Mouse (Mus musculus) kidney, adult 9 months (tissue): ENCODE measurements around the gene U90926.

Experiments
- DNase-seq: peaks from one replicate; pipeline ENCODE4 v3.0.0; 2022

The U90926 gene

DNA sequence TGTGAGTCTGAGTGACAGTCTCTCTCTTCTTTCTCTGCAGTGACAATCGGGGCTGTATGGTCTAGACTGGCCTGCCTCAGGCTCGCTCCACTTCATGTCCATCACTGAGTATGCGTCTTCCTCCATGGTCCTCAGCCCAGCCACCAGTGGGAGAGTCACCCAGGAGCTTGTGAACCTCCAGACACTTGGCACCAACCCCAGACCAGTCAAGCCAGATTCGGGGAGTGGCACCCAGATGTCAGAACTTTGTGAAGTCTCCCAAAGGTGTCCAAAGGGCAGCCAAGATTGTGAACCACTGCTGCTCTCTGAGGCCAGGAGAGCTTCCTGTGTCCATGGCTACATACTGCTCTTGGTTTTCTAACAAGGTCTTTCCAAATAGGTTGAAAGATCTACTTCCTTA lies 3.0 kb downstream of the U90926 start:
- no peak for DNase-seq

DNA sequence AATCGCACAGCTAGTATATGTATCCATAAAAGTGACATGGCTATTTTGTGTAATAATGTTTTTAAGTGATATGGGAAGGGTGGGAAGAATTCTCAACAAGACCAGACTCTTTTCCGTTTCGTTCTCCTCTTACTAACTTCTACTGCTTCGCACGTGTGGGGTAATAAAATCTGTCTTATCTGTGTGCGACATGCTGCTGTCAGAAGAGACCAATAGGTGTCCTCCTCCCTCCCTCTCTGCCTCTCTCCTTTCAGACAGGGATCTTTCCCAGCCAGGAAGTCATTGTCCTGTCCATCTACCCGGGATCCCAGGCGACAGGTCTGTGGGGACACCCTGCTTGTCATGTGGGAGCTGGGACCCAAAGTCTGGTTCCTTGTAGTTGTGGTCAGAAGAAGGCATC lies 5.0 kb downstream of the U90926 start:
- no peak for DNase-seq

DNA sequence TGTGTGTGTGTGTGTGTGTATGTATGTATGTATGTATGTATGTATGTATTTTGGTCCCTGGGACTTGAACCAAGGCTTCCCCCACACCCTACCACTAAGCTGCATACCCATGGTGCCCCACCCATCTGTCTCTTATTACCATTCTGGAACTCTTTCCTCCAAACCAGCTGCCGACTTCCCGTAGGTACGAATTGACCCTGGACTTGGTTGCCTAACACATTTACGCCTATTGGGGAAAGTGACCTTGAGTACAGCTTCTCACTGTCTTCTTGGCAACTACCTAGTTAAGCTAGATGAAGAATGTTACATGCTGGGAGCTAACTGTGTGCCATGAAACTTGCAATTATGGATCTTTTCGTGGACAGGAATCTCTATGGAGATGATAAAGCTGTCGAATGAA lies 9.1 kb downstream of the U90926 start:
- no peak for DNase-seq

DNA sequence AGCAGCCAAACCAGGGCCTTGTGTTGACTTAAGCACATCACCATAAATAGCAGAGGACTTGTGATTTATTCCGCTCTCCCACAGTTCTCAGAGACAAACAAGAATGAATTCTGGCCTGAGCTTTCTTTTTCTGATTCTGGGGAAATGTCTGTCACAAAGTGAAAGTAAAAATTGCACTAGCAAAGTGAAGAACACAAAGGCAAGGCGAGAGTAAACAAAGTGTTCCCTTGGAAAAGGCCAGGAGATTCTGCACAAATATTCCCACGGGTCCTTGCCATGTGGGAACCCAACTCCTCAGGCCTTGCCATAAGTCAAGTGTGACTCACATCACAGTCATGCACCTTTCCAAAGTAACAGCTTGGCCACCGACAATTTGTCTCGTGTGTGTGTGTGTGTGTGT lies 9.5 kb downstream of the U90926 start:
- peak; percentile 47 for DNase-seq

DNA sequence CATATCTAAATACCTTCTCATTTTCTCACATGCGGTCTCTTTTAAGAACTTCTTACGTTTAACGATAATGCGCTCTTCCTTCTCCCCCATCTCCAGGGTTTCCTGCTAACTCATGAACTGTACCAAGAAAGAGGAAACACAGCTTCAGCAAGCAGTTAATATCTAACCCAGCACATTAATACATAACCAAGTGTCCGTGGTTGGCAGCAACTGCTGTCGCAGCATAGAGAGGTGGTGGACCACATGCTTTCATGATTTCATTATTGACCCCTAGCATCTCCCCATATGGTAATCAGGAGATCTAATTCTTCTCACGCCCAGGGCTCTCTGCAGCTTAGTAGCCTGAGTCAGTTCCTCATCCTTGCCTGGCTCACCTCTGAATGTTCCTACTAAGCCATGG lies 10.0 kb downstream of the U90926 start:
- peak; percentile 88 for DNase-seq

DNA sequence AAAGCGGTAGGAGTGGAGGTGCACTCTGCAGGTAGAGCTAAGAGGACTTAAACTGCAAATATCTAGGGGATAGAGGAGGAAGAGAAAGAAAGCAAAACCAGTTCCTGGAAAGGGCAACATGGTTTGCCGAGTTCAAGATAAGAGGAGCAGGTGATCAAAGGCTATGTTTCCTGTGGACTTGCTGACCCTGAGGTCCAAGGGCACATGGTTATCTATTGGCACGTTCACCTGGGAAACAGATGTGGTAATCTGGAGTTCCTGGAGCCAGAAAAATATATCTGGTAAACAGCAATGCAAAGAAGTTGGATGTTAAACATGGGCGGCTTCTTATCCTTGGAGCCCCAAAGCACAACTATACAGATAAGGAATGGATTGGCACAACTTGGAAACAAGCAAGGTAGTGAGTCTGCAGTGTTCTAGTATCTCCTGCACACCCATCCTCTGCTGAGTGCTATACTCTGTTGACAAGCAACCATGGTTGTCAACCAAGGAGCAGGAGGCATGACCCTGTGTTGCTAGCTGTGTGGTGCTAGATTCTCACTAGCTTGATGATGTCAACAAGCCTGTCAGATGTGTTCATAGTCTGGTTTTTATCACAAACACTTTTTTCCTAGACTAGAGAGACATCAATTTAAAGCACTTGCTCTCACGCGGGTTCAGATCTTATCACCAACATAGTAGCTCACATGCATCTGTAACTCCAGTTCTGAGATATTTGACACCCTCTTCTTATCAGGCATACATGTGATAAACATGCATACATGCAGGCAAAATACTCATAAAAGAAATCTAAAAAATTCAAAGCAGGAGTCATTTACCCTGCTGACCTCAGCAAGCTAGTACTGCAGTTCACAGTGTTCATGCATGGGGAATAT lies 10.8 kb downstream of the U90926 start:
- DNase-seq, result peak; percentile 28

DNA sequence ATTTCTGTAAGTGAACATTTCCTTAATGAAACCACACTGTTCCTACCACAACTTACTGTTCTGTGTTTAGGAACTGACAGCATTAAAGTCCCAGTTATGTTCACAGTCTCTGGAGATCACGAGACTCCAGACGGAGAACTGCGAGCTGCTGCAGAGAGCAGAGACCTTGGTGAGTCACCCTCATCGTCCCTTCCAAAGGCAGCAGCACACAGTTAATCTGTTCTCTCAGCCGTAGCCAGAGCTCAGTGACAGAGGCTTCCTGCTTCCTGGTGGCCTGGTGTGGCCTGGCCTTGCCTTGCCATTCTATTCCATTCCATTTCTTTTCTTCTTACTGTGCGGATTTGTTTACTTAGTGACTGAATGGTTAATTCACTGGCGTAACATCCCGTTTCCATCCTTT lies 16.9 kb downstream of the U90926 start:
- no peak for DNase-seq

DNA sequence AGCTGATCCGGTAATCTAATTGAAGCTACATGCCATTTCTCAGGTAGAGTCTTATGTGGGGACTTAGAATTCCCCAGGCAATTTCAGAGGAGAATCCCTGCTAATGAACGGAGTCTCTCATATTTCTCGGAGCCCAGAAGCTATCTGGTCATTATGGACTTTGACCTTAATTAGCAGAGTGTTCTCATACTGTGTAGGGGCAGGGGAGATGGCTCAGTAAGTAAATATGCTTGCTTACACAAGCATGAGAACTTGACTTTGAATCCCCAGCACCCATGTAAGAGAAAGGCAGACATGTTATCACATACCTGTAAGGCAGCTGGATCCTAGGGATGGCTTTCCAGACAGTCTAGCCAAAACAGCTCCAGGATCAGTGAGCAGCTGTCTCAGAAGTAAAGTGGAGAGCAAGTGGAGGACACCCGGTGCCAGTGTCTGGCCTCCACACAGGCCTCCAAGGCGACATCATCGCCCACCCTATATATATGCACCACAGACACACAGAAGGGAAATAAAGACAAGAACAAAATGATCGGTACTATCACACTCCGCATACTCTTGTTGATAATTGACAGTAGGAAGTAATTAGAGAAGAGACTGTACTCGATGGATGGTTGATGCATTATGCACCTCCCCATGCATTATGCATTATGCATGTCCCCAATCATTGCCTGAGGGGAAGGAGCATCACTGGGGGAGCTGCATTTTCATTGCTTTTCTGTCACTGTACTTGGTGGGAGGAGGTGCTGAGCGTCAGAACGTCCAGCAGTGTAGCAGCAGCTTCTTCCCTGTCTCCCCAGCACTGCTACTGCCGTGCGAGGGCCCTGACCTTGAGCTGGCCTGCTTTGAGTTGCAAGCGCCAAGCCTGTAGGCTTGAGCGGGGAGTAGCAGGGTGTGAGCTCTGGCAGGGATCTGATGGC lies 18.1 kb downstream of the U90926 start:
- peak; percentile 42 for DNase-seq

DNA sequence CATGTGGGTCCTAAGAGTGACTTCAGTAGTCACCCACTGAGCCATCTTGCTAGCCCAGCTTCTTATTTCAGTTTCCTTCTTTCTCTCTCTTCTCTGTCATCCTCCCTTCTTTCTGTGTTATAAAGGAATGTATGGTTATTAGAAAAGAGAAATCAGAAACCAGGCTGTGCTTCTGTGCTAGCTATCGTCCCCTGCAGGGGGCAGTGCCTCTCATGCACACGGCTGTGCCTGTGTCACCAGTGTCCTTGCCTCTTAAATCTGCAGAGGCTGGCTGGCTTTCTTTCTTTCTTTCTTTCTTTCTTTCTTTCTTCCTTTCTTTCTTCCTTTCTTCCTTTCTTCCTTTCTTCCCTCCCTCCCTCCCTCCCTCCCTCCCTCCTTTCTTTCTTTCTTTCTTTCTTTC lies 19.5 kb downstream of the U90926 start:
- DNase-seq, result peak; percentile 55

DNA sequence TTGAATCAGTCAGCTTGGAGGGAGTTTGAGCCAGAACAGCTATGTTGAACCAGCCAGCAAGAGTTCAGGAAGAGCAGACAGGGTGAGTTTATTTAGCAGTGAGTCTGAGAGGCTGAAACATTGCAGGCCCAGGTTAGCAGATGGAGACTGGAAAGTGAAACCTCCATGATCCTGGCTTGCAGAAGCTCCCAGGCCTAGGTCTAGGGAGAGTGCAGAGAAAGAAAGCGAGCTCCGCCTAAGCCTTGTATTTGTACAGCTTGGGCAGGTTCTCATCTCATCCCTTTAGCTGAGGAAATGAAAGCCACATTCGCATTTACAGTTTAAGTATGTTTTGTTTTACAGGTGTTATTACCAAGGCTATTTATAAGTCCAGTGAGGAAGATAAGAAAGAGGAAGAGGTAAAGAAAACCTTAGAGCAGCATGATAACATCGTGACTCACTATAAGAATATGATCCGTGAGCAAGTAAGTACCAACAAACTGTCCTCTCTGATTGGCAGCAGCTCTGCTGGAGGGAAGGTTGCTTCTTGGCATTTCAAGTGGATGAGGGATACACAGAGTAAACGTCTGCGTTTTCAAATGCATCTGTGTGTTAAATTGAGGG lies 26.2 kb downstream of the U90926 start:
- DNase-seq, result no peak

DNA sequence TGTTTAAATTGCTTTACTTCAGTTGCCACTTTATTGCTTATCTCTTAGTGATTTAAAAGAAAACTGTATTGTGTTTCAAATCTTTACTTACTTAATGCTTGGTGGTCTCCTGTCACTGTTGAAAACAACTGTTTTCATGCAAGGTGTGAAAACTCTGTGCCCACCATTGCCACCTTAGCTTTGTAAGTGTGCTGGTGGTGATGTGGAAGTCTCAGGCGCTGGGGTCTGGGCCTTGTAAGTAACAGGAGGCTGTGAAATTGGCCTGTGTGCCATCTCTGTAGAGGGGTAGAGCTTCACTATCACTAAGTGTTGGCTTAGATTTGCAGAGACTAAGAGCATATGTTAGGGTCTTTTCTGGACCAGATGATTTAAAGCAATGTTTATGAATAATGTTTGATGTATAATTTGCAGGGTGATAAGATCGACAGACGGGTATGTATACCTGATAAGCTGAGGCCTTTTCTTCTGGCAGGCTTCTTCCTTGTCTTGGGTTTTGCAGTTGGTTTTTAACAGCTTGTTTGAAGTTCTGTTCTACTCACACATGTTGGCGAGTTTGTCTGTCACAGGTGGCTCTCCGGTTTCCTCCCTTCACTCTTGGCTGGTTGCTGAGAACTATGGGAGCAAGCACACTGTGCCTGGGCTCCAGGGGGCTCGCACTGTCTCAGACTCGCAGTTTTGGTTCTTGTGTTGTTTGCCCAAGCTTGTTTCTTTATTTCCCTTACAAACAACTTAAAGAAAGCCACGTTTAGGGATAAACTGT lies 32.0 kb downstream of the U90926 start:
- DNase-seq, result no peak

DNA sequence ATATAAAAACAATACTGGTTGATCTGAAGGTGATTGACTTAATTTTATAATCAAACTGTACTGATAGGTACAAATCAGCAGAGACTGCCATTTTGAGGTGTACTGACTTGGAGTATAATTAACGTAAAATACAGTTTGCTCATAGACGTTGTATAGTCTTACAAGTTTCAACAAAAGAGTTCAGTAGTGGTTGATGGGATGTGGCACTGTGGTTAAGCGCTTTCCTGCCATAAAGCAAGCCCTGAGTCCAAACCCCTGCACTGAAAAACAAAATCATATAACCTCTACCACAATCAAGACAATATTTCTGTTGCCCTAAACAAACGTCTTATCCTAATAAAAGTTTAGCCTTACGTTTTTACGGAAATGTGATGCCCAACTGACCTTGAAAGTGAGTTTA lies 49.2 kb downstream of the U90926 start:
- no peak for DNase-seq
